Mouse (Mus musculus): ENCODE results near the gene Ciapin1. TPM values are rescaled to one million over a fixed set of nuclear protein-coding genes. Genes with fewer than 3 reads are reported as not detected.
A peak's percentile ranks its signal among the peaks of the same experiment; 100 is the strongest.

Ciapin1 gene
- total RNA-seq, 2 experiments from 2014 or later = 71.4 to 76.8 TPM

DNA sequence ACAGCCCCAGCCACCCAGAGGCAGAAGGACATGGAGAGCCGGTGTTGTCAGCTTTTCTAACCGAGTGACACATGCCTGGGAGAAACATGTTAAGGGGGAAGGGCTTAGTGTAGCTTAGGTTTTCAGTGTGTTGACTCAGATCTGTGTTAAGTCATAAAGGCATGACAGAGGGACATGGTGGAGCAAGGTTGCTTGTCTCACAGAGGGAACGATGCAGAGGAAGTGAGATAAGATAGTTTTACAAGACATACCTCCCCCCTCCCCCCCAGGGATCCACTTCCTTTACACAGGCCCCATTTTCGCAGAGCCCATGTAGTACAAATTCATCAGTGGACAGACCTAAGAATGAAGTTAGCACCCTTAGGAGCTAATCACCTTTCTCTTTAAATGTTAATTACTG, 35.8 kb downstream of the Ciapin1 start:
- no peak overlapping the region for H3K4me3 ChIP-seq
- intact Hi-C loops (cut with DNase I) = no loop called here
- DNase-seq (ENCODE audit: extremely low spot score in 1 of 2, low spot score in 2 of 2) = no peak
- TF ChIP-seq CTCF (IDR thresholded peaks at IDR 0.05) = no peak
- H3K27ac ChIP-seq = peak overlapping the region; percentile 81

DNA sequence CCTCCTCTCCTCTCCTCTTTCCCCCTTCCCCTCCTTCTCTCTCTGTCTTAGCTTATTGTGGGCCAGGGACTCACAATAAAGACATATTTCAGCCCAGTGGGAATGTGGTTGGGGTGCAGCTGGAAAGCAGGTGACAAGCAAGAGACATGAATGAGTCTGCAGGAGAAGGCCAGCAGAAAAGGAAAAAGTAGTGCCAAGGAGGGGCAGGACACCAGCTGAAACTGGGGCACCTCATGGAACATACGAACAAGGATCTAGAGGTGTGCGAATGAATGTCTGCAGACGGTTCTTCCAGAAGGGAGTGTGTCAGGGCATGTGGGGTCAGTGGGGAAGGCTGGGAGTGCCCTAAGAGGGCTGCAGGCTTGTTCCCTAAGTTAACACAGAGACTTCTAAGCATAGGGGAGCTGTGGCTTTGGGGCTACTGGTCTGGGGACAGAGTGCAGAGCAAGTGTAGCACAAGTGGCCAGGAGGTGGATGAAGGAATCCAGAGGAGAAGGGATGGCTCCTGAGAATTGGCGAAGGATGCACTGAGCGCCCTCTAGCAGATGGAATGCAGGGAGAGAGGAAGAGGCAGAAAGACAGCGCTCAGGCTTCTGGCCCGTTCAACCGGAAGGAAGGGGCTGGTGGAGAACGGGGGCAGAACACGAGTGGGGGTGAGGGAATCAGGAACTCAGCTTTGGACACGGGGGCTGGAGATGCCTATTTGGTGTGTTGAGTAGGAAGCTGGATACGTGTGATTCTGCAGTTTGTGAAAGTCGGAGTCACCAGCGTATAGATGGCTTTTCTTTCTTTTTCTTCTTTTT, 36.7 kb downstream of the Ciapin1 start:
- peak; percentile 59 to 71 for DNase-seq (ENCODE audit: extremely low spot score in 1 of 2, low spot score in 2 of 2)
- intact Hi-C loops (cut with DNase I) = no loop called here
- Histone ChIP-seq H3K27ac (peak overlapping the region; percentile 81), H3K4me3 (no peak overlapping the region)
- peak; percentile 42 for TF ChIP-seq CTCF (IDR thresholded peaks at IDR 0.05)

DNA sequence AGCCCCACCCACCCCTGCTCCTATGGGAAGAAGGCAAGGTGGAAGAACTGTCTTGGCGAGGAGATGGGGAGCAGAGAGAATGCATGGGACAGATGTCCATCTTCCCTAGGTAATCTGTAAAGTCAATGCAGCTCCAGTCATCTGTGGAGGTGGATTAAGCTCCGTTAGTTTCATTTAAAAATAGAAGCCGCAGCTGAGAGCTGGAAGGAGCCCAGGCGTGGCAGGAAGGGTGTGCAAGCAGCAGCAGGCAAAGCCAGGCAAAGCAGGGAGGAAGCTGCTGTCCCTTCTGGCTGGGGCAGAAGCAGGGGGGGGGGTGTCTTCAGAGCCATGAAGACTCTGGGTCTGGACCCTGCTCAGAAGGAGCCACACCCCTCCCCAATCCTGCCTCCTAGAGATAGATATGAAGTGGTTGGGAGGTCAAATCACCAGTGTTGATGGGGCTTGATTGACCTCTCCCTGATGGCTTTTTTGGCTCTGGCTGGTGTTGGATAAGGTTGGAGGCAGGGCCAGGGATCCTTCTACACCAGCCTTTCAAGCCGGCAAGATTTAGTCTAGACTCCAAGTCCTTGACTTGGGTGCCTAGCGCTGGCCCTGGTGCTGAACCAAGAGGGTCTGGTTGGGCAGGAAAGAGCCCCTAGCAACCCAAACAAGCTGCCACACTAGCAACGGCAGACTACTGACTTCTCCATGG, 37.7 kb downstream of the Ciapin1 start:
- DNase-seq (ENCODE audit: extremely low spot score in 1 of 2, low spot score in 2 of 2) = peak; percentile 47 to 67
- no peak for TF ChIP-seq CTCF (IDR thresholded peaks at IDR 0.05)
- Histone ChIP-seq H3K27ac (peak overlapping the region; percentile 87), H3K4me3 (no peak overlapping the region)
- intact Hi-C loops (cut with DNase I) = no loop called here

DNA sequence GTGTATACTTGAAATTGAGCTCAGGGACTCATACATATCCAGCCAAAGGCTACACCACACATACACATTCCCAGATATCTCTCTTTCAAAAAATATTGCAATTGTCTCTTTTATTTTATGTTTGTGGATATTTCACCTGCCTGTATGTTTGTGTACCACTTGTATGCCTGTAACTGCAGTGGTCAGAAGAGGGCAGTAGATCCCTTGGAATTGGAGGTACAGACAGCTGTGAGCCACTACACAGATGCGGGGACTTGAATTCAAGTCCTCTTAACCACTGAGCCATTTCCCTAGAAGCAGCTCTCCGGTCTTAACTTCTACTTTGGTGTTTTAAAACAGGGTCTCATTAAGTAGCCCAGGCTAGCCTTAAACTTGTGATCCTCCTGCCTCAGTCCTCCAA, 43.4 kb downstream of the Ciapin1 start:
- Histone ChIP-seq H3K4me3 (no peak overlapping the region), H3K27ac (no peak overlapping the region)
- intact Hi-C loops (cut with DNase I) = no loop called here
- DNase-seq (ENCODE audit: extremely low spot score in 1 of 2, low spot score in 2 of 2) = no peak
- TF ChIP-seq CTCF (IDR thresholded peaks at IDR 0.05) = peak; percentile 11

DNA sequence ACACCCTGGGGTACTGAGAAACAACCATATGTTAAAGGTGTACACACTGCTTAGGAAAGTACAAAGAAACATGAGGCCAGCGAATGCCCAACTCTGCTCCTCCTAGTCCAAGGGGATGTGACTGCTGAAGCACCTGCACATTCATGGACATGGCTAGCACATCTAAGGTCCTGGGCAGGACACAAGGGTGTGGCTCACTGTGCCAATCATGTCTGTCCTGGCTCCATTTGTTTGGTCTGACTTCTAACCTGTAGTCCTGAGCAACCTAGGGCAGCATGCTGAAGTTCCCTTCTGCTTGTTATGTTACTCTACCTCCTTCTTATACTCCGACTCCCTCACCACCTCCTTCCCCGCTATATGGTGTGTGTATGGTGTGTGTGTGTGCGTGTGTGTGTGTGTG, 43.8 kb downstream of the Ciapin1 start:
- intact Hi-C loops (cut with DNase I) = no loop called here
- no peak for TF ChIP-seq CTCF (IDR thresholded peaks at IDR 0.05)
- DNase-seq (ENCODE audit: extremely low spot score in 1 of 2, low spot score in 2 of 2) = no peak

DNA sequence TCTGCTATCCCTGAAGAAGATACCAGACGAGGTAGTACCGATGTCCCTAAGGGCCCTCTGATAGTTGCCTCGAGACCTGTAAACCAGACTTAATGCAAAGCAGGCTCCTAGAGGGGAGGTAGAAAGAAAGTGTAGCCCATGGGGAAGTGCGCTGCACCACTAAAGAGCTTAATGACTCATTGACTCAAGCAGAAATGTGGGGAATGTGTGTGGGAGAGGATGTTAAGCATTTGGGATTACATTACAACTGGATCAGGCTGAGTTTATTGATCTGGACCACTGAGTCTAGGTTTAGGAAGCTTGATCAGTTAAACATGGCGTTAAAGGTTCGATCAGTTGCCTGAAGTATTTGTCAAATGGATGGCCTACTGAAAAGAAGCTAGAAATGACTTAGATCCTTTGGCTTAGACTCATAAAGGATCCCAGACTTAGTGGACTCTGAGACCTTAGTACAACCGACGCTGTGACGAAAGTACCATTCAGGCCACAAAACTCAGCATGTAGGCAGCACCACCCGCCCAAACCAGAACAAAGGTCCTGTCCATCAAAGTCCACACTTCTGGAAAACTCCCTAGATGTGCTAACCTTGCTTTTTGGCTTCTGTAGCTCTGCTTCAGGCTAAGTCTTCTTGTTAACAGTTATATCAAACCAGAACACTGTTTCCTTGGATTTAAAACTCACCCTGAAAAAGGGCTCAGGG, 48.8 kb downstream of the Ciapin1 start:
- no peak for TF ChIP-seq CTCF (IDR thresholded peaks at IDR 0.05)
- DNase-seq (ENCODE audit: extremely low spot score in 1 of 2, low spot score in 2 of 2) = no peak
- intact Hi-C loops (cut with DNase I) = no loop called here
- no peak overlapping the region for H3K27ac ChIP-seq
- H3K4me3 ChIP-seq = no peak overlapping the region

More for the DNA sequence above, 43.8 kb downstream of the Ciapin1 start:
- Histone ChIP-seq H3K4me3 (no peak overlapping the region), H3K27ac (no peak overlapping the region)

DNA sequence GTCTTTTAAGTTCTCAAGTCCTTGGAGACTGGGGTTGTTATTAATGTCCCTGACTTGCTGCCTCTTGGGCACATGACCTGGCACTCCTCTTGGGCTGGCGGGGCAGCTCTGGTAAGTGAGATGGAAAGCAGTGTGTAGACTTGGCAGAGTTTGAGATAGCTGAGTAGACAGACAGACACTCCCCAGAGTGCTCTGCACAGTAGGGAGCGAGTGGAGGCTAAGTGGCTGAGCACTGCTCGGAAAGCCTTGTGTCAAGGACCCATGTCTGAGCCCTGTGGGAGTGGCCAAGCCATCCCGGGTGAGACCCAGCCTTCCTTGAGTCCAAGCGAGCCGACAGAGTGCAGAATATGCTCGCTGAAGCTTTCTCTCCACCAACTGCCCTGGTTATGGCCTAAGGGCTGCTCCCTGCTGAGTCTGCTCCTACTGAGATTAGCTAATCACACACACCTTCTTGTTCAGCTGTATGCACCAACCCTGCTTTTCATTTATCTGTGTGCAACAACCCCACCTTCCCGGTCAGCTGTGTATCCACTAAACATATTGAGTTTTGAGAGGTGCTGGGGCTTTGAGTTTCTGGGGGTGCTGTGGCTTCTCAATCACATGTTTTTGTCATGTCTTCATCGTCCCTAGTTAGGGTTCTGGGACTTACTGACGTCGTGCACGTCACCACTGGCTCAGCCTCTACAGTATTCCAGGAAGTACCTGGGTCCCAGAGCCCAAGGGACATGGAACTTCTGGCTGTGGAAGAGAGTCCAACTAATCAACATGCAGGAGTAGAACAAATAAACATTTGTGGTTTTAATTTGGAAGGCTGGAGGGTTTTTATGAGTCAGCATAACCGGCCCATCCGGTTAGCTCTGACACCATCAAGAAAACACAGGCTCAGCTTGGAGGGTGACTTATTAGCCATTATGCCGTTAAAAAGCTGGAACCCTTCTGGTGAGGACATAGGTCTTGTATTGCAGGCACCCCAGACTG, 50.3 kb downstream of the Ciapin1 start:
- Histone ChIP-seq H3K4me3 (no peak overlapping the region), H3K27ac (no peak overlapping the region)
- intact Hi-C loops (cut with DNase I) = no loop called here
- no peak for DNase-seq (ENCODE audit: extremely low spot score in 1 of 2, low spot score in 2 of 2)
- TF ChIP-seq CTCF (IDR thresholded peaks at IDR 0.05) = no peak

DNA sequence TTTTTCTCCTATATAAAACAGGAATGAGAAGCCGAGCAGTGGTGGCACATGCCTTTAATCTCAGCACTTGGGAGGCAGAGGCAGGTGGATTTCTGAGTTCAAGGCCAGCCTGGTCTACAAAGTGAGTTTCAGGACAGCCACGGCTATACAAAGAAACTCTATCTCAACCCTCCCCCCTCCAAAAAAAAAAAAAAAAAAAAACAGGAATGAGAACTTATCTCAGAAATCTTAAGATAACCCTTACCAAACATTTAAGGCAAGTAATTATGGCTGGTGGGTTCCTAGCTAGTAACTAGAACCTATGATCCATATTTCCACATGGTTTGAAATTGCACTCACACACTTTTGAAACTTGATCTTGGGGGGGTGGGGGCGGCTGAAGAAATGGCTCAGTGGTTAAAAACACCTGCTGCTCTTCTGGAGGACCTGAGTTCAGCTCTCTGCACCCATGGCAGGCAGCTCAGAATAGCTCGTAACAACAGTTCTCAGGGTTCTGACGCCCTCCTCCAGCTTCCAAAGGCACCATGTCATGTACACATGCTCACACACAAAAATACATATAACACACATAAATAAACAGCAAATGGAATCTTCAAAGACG, 52.1 kb downstream of the Ciapin1 start:
- DNase-seq (ENCODE audit: extremely low spot score in 1 of 2, low spot score in 2 of 2) = no peak
- intact Hi-C loops (cut with DNase I) = no loop called here
- TF ChIP-seq CTCF (IDR thresholded peaks at IDR 0.05) = no peak
- H3K27ac ChIP-seq = no peak overlapping the region
- no peak overlapping the region for H3K4me3 ChIP-seq

DNA sequence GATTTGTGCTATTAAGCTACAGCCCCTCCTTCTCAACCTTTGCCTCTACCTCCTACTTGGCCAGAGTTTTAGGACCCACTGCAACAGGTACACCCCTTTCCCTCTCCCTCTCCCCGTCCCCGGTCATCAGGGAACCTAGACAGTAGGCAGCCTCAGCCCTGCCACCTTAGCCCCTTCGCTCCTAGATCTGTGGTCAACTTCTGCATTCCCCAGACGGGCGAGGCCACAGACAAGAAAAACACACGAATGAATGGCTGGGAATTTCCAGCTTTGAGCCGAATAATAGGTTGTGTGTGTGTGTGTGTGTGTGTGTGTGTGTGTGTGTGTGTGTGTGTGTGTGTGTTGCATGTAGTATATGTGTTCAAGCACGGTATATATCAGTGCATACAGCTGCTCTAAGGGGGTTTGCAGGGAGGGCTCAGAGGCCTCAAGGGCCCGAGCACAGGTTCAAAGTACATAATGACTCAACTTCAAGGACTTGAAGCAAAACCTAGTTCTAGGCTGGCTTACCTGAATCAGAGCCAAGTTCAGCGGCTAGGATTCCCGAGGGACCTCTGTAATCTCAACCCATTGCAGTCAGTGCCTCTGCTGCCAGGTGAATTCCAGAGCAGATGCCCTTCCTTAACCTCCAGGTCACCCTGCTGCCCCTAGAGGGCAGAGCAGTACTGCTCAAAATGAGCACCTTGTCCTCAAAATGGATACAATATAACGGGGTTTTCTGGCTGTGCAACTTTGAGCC, 52.7 kb downstream of the Ciapin1 start:
- Histone ChIP-seq H3K4me3 (no peak overlapping the region), H3K27ac (no peak overlapping the region)
- peak; percentile 52 for TF ChIP-seq CTCF (IDR thresholded peaks at IDR 0.05)
- intact Hi-C loops (cut with DNase I) = no loop called here
- DNase-seq (ENCODE audit: extremely low spot score in 1 of 2, low spot score in 2 of 2) = no peak

DNA sequence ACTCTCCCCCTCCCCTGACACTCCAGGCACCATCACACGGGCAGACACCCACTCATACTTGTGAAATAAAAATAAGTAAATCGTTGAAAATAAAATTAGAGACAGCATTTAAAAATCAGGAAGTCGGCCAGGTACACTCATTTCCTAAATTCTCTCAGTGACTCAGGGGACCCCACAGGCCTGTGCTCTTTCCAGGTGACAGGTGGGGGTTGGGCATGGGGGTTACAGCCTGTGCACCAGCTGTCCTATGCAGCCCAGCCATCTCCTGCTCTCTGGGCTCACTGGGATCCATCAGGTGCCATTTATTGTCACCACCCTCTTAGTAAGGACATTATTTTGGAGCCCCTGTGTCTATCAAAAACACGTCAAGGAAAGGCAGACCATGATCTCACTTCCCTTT, 54.3 kb downstream of the Ciapin1 start:
- Histone ChIP-seq H3K27ac (0 out of 2 replicates have a peak overlapping the region, but pooled peaks have one; percentile 32), H3K4me3 (no peak overlapping the region)
- peak in 1 of 2 experiments; percentile 29 for DNase-seq (ENCODE audit: extremely low spot score in 1 of 2, low spot score in 2 of 2)
- intact Hi-C loops (cut with DNase I) = no loop called here
- no peak for TF ChIP-seq CTCF (IDR thresholded peaks at IDR 0.05)
